Mouse (Mus musculus) left cerebral cortex, adult 6 months (tissue): ENCODE measurements around the gene Barhl1. TPM values are rescaled to one million over a fixed set of nuclear protein-coding genes. Genes with fewer than 3 reads are reported as not detected.

Source experiments
- long read RNA-seq, 2 experiments: library from polyadenylated mRNA; unstranded; transcript quantifications; one replicate each; pipeline ENCODE4 v2.0.0; 2019 to 2020
- polyA plus RNA-seq: library from polyadenylated mRNA; unstranded; fragments of <200 nt; fragmentation: Nextera tagmentation; gene quantifications from 2 replicates; pipeline ENCODE4 v1.2.3, GENCODE M21; 2021

Barhl1 gene
- not detected in 2 replicates for polyA plus RNA-seq
- long read RNA-seq, experiment 1, result 0 reads
- long read RNA-seq, experiment 2, result 0 reads

GRCm38 (mm10) chr2:28916513-28916865 lies at the start of gene Barhl1:
Gene Barhl1 (minus strand): TSS chr2:28916668.

Other genes starting within 250 kb of the Barhl1 start
- 1.1 and 1.6 TPM in 2 replicates for gene Spaca9, start 216.9 kb downstream of the Barhl1 start, polyA plus RNA-seq
- 2.2 and 3.3 TPM in 2 replicates for gene Ak8, start 216.5 kb downstream of the Barhl1 start, polyA plus RNA-seq
- gene Gtf3c4, start 76.3 kb downstream of the Barhl1 start, polyA plus RNA-seq, result 2.8 and 5.3 TPM in 2 replicates
- gene Ddx31, start 76.3 kb downstream of the Barhl1 start, polyA plus RNA-seq, result 2.8 and 2.9 TPM in 2 replicates
- 0.18 and 0.35 TPM in 2 replicates for gene Cfap77, start 138.4 kb upstream of the Barhl1 start, polyA plus RNA-seq
- gene Ttf1, start 143.6 kb upstream of the Barhl1 start, polyA plus RNA-seq, result 2.1 TPM in 2 replicates
- 6.0 and 7.7 TPM in 2 replicates for gene Setx, start 207.5 kb upstream of the Barhl1 start, polyA plus RNA-seq